Mouse (Mus musculus) retina, postnatal 1 day (tissue): ENCODE results near the gene Acnat1.
"Not testable (repeated sequence)": the region's sequence is repeated elsewhere in the genome, so short reads cannot be mapped to it uniquely, and the experiment has no call there.

Experiments used
- DNase-seq: peaks from one replicate; pipeline ENCODE4 v3.0.0-alpha.2; 2012

The Acnat1 gene

GRCm38 (mm10) chr4:49451848-49452551, 21.7 kb downstream of the Acnat1 start:
- no peak for DNase-seq

GRCm38 (mm10) chr4:49451133-49451847, 22.4 kb downstream of the Acnat1 start:
- not testable (repeated sequence) for DNase-seq

GRCm38 (mm10) chr4:49436968-49437367, 36.7 kb downstream of the Acnat1 start:
- not testable (repeated sequence) for DNase-seq

DNA sequence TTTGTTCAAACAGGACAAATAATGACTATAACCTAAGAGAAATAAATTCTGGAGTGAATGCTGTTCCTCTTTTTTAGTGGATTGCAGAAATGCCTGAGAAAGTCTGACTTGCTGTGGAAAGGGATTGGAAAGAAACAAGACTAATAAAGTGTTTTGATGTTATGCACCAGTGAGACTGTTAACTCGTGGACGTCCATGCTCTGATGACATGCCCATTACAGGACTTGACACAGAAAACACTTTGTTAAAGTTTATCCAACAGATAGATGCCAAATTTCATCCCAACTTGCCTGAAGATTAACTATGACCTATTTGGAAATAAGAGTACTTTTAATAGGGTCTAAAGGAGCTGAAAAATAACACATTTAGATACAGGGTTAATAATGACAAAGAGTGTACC, 63.6 kb downstream of the Acnat1 start:
- not testable (repeated sequence) for DNase-seq

- DNase-seq, result not testable (repeated sequence)
Observed at GRCm38 (mm10) chr4:49407957-49408356, 65.8 kb downstream of the Acnat1 start, which contains the start of gene Acnat2. Gene Acnat2 (minus strand): TSS chr4:49408151.
